Mouse (Mus musculus): ENCODE results near the gene Prss2.

DNA sequence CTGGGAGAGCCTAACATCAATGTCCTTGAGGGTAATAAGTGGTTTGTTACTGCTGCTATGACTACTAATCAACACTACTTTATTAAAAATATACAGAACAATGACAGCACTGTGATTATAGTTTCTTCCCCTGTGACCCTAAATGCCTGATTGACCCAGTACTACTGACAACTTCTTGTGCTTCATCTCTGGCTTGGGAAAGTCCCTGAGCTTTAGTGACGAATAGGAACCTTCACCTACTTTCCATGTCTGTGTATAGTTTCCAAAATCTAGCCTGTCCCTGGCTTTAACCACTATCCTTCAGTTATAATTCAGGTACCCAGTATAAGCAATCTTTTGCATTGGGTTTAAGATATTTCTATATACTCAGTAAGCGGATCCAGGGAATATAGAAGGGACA lies 16.7 kb upstream of the Prss2 start:
- TF ChIP-seq GATA1 (IDR thresholded peaks at IDR 0.05; ENCODE audit: low read length) (no peak), TAL1 (IDR thresholded peaks at IDR 0.05; ENCODE audit: low read length) (no peak)
